ENCODE assay signal across 8 mouse cellular contexts in genomic region chr4:130520482-130520851, GRCm38 (mm10). TPM values are rescaled to one million over a fixed set of nuclear protein-coding genes. Genes with fewer than 3 reads are reported as not detected.
A peak's percentile ranks its signal among the peaks of the same experiment; 100 is the strongest.
DNase-seq lines count a peak whose midpoint lies in the region; ATAC-seq and TF ChIP-seq lines count a peak whose summit lies in the region.

No protein-coding gene starts in this region.

- ATAC-seq in embryonic facial prominence, embryonic 11.5 days (replicated peaks; ENCODE audit: insufficient number of reproducible peaks, low FRiP score, low TSS enrichment, low read depth): no peak; the same call in none of the 2 replicates
- peak; percentile 77 for ATAC-seq in intestine, embryonic 15.5 days
- peak; percentile 78; the same call in 1 of the 2 replicates for ATAC-seq in neural tube, embryonic 12.5 days (ENCODE audit: low FRiP score, low read depth)

- no peak for TF ChIP-seq CTCF in layer of hippocampus, adult 2 months (conservative IDR thresholded peaks at IDR 0.05)

- no peak overlapping the region for H3K27ac ChIP-seq in layer of hippocampus, adult 2 months
- H3K27ac ChIP-seq in embryonic facial prominence, embryonic 11.5 days (replicated peaks; ENCODE audit: low read depth, low read length): no peak overlapping the region
- H3K27ac ChIP-seq in intestine, embryonic 15.5 days: no peak overlapping the region; the same call in 1 of the 2 replicates
- no peak overlapping the region for H3K27ac ChIP-seq in neural tube, embryonic 12.5 days

- H3K27me3 ChIP-seq in embryonic facial prominence, embryonic 11.5 days (ENCODE audit: control insufficient read depth, insufficient read depth, low read length): no peaks in the 10 kb centered on the region
- no peaks in the 10 kb centered on the region for H3K27me3 ChIP-seq in intestine, embryonic 15.5 days (replicated peaks)
- H3K27me3 ChIP-seq in neural tube, embryonic 12.5 days (replicated peaks): no peaks in the 10 kb centered on the region

- H3K4me3 ChIP-seq in layer of hippocampus, adult 2 months: peak overlapping the region; percentile 68
- H3K4me3 ChIP-seq in embryonic facial prominence, embryonic 11.5 days (ENCODE audit: low read depth, low read length): peak overlapping the region; percentile 68
- H3K4me3 ChIP-seq in intestine, embryonic 15.5 days (replicated peaks): peak overlapping the region; percentile 46
- H3K4me3 ChIP-seq in neural tube, embryonic 12.5 days: peak overlapping the region; percentile 57

- no peaks in the 10 kb centered on the region for H3K9me3 ChIP-seq in embryonic facial prominence, embryonic 11.5 days (replicated peaks; ENCODE audit: control insufficient read depth, low read length)
- H3K9me3 ChIP-seq in intestine, embryonic 15.5 days: no peaks in the 10 kb centered on the region
- H3K9me3 ChIP-seq in neural tube, embryonic 12.5 days: no peaks in the 10 kb centered on the region

- peak overlapping the region; percentile 28; the same call in 1 of the 2 replicates for H3K9ac ChIP-seq in embryonic facial prominence, embryonic 11.5 days (replicated peaks; ENCODE audit: low read length)
- no peak overlapping the region for H3K9ac ChIP-seq in intestine, embryonic 15.5 days
- H3K9ac ChIP-seq in neural tube, embryonic 12.5 days: 0 out of 2 replicates have a peak overlapping the region, but pooled peaks have one; percentile 13

- H3K36me3 ChIP-seq in embryonic facial prominence, embryonic 11.5 days (replicated peaks; ENCODE audit: control insufficient read depth, insufficient read depth, low read depth, low read length): no peaks in the 10 kb centered on the region
- H3K36me3 ChIP-seq in intestine, embryonic 15.5 days: no peaks in the 10 kb centered on the region
- no peaks in the 10 kb centered on the region for H3K36me3 ChIP-seq in neural tube, embryonic 12.5 days

- 0% methylated on average over 9 of the region's 9 CpGs for WGBS in embryonic facial prominence, embryonic 11.5 days
- WGBS in intestine, embryonic 15.5 days: 0% methylated on average over 9 of the region's 9 CpGs
- WGBS in neural tube, embryonic 12.5 days: 0% methylated on average over 9 of the region's 9 CpGs

- H3K4me2 ChIP-seq in embryonic facial prominence, embryonic 11.5 days (ENCODE audit: low read depth, low read length): peak overlapping the region; percentile 84
- H3K4me2 ChIP-seq in intestine, embryonic 15.5 days (replicated peaks): peak overlapping the region; percentile 69
- H3K4me2 ChIP-seq in neural tube, embryonic 12.5 days (replicated peaks): peak overlapping the region; percentile 76

- H3K4me1 ChIP-seq in embryonic facial prominence, embryonic 11.5 days (ENCODE audit: control insufficient read depth, insufficient read depth, low read length): no peaks in the 10 kb centered on the region
- H3K4me1 ChIP-seq in intestine, embryonic 15.5 days (replicated peaks): 0 out of 2 replicates have a peak, but pooled peaks cover 4% of the 10 kb centered on the region
- 0 out of 2 replicates have a peak, but pooled peaks cover 9% of the 10 kb centered on the region for H3K4me1 ChIP-seq in neural tube, embryonic 12.5 days

- no peak for DNase-seq in layer of hippocampus, adult 2 months (ENCODE audit: low spot score in 2 of 2)
- DNase-seq in layer of hippocampus, adult 9-10 months (ENCODE audit: low spot score): no peak
- DNase-seq in embryonic facial prominence, embryonic 11.5 days (ENCODE audit: low spot score): no peak
- no peak for DNase-seq in adipocyte (ENCODE audit: low spot score)
- no peak for DNase-seq in thymus, postnatal 10 days (ENCODE audit: low spot score in 2 of 2)
- DNase-seq in layer of hippocampus, adult 18-20 months (ENCODE audit: low spot score in 2 of 2): no peak

RNA-seq across cellular contexts. Expression of gene Nkain1, which starts 53.5 kb away (rescaled TPM):
- 10 to 100 TPM; 34.5 to 35.5 TPM for total RNA-seq in layer of hippocampus, adult 2 months (2021)
- 10.4 and 11.5 TPM in 2 replicates for polyA plus RNA-seq in embryonic facial prominence, embryonic 11.5 days (2014; fragmentation: Nextera tagmentation; extraction: Ambion mirVana)
- 1.1 and 1.2 TPM in 2 replicates for polyA plus RNA-seq in intestine, embryonic 15.5 days (2015; fragmentation: Nextera tagmentation; extraction: Ambion mirVana)
- 12.8 and 20.1 TPM in 2 replicates for polyA plus RNA-seq in neural tube, embryonic 12.5 days (2016; fragmentation: Nextera tagmentation; extraction: Ambion mirVana)
- total RNA-seq in layer of hippocampus, adult 18-20 months (2021): 10 to 100 TPM; 35.5 to 37.1 TPM
